Mouse (Mus musculus) thymus, postnatal 0 days (tissue): ENCODE measurements around the gene Spata3. TPM values are rescaled to one million over a fixed set of nuclear protein-coding genes. Genes with fewer than 3 reads are reported as not detected.
"Not testable (repeated sequence)": the region's sequence is repeated elsewhere in the genome, so short reads cannot be mapped to it uniquely, and the experiment has no call there.

Experiments
- DNase-seq: peaks from one replicate; pipeline ENCODE4 v3.0.0-alpha.2; 2015; ENCODE audit warnings: low spot score
- polyA plus RNA-seq: library from polyadenylated mRNA; unstranded; fragments of >200 nt; fragmentation: Nextera tagmentation; extraction: Ambion mirVana; gene quantifications from 2 replicates; pipeline ENCODE4 v1.2.1, GENCODE M21; 2015

Spata3 gene
- polyA plus RNA-seq, result not detected in 2 replicates

DNA sequence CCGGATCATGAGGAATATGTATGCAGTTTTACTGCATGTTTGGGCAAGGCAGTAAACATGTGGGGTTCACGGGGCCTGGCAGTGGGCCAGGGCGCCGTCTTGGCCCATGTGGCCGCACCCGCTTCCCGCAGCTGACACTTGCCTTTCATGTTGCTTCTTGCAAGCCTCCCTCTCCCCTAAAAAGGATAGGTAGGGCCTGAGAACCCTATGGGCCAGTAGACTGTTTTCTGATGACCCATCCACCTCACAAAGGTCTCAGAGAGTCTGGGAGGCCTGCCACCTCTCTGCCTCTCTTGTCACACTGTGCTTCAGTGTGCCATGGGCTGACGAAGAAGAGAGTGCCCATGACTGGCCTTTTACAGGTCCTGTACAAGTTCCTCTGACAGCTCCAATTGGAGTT, at the start of gene Spata3:
Spata3 (plus strand) TSS at position 301 of the 400 bp plus-strand sequence.
- DNase-seq, result no peak

DNA sequence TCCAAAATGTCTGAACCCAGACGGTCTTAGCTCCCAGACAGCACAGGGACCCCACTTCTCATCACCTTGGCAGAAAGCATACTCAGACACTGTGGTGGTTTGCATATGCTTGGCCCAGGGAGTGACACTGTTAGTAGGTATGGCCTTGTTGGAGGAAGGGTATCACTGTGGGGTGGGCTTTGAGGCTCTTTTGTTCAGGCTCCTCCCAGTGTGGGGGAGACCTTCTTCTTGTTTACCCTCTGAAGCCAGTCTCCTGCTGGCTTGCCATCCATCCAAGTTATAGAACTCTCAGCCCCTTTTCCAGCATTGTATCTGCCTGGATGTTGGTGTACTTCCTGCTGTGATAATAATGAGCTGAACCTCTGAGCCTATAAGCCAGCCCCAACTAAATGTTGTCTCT, 47.5 kb upstream of the Spata3 start:
- no peak for DNase-seq

DNA sequence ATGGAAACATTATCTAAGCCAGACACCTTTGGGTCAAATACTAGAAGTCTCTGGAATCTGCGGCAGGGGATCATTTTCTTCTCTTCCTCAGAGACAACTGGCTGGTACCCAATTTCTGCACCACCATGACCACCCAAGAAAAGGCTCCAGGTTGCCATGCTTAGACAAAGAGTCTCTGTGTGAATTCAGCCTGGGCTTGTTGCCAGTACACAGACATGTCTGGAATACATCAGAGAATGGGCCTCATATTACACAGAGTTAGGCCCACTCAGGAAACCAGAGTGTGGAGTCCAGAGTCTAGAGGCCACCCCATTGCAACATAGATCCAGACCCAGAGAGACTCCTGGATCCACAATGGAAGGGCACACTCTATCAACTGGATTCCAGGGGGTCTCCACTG, 47.1 kb upstream of the Spata3 start:
- DNase-seq, result no peak

DNA sequence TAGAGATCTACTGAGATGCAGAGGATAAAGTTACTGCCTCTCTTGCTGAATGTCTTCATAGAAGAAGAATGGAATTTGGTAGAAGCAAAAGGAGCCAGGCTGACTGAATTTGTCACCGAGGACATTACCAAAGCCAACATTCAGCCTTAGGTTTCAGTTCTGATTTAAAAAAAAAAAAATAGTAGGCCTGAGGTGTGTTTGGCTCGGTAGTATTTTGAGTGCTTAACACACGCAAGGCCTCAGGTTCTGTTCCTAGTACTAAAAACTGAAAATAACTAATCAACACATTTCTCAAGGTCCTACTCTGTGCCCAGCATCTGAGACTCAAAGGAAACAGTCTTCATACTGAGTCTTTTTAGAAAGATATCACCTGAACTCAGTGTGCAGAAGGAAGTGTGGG, 45.5 kb upstream of the Spata3 start:
- DNase-seq, result no peak

DNA sequence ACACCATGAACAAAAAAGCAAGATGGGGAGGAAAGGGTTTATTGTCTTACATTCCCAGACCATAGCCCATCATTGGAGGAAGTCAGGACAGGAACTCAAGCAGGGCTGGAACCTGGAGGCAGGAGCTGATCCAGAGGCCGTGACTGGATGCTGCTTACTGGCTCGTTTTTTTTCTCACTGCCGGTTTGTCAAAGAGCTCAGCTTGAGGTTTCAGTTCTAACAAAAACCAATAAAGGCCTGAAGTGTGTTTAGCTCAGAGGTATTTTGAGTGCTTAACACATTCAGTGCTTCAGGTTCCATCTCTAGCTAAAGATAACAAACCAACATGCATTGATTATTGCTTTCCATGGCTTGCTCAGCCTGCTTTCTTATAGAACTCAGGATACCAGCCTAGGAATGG, 44.3 kb upstream of the Spata3 start:
- no peak for DNase-seq

DNA sequence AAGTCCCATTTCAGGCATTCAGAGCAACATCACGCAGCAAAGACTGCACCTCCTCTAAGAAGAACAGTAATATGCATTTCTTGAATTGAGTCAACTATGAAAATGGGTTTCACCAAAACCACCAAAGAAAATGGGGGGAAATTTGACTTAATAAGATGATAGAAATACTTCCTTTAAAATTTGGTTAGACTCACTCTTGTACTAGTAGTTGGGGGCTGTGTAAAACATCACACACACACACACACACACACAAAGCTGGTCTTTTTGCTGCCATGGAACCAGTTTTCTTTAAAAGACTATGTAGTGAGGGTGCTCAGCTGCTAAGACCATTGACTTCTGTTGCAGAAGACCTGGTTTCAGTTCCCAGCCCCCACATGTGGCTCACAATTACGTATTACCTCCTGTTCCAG, 43.1 kb upstream of the Spata3 start:
- no peak for DNase-seq

DNA sequence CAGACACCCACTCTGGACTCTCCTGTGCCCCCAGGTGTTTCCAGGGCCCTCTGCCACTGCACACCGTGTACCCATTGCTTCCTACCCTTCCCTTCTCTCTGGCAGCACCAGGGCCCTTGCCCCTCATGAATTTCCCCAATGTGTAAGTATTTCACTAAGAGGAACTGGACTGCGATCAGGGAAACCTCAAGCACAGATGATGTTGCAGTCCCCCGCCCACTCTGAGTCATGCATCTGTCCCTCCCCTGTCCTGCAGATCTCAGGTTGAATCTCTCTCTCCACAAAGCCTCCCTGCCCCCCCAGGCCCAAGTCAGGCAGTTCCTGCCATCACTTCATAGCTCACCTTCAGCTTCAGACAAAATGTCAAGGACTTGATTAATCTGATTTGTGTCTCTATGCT, 38.9 kb upstream of the Spata3 start:
- DNase-seq, result no peak

DNA sequence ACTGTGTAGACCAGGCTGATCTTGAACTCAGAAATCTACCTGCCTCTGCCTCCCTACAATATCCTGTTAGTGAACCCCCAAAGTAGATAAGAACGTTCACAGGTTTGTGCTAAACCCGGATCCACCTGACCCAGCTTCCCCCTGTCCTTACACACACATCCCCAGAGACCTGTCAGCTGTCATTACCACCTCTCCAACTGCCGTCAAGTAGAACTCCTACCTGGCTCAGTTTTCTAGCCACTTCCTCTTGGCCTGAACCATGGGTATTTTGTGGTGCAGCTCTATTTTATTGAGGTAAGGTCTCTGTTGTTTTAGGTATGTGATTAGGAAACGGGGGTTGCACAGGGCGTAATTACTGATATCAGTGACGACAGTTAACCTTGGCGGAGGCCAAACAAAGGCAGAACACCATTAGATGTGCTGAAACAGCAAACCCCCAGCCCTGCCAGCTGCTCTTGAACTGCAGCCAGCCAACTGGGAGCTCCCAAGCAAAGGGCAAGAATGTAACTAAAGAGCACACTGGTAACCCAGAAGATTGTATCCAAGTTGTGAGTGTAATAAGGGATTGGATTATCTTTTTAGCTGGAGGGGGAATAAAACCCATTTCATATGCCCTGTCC, 34.8 kb upstream of the Spata3 start:
- DNase-seq, result no peak

DNA sequence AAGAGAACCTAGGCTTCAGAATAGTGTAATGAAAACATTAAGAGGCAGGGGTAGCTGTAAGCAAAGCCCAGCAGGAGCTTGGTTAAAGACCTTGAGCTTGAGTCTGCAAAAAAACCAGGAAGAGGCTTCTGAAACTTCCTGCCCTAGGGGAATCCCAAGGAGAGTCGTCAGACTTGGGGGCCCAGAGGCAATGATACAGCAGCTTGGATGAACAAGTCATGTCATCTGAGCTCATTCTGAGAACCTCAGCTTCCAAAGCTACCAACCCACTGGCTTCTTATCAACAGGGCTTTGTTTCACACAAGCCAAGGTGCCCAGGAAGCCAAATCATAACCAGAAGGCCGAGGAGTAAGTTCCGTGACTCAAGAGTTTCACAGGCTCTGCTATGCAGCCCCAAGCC, 30.8 kb upstream of the Spata3 start:
- DNase-seq, result no peak

DNA sequence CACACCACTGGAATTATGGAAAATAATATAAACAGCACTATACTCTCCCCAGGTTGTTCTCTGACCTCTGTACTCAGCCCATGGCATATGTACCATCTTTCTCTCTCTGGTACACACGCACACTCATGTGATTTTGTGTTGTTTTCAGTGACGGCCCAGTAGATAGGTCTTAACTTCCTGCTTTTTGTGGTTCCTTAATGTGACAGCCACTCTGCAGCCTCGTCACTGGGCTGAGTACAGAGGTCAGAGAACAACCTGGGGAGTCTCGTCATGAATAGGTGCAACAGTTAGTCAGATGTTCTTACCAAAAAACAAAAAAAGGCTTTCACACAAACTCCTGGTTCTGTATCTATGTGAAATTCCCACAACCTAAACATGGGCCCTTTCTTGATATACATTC, 28.3 kb upstream of the Spata3 start:
- no peak for DNase-seq

DNA sequence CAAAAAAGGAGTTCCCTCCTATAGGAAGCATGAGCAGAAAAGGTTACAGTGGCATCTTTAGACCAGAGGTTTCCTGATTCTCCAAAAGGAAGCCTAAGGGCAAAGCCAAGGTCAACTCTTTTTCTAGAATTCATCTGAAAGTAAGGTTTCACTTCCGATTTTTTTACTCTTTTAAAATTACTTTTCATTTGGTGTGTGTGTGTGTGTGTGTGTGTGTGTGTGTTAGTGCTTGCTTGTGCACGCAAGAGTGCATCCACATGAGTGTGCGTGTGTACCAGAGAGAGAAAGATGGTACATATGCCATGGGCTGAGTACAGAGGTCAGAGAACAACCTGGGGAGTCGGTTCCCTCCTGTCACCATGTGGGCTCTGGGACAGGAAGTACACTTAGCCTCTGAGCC, 27.7 kb upstream of the Spata3 start:
- DNase-seq, result not testable (repeated sequence)

DNA sequence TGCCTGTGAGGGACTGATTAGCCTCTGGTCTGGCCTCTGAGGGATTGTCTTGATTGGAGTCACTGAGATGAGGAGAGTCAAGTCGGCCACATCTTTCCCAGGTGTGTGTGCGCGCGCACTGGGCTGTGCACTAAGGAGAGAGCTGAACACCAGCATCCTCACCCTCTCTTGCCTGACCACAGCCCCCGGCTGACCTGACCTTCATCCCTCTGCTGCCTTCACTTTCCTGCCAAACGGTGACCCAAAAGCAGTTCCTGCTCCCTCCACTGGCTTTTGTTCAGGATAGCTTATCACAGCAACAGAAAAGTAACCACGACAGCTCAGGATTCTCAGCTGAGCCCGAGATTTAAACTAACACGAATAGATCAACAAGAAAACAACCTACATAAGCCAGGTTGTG, 24.4 kb upstream of the Spata3 start:
- no peak for DNase-seq

DNA sequence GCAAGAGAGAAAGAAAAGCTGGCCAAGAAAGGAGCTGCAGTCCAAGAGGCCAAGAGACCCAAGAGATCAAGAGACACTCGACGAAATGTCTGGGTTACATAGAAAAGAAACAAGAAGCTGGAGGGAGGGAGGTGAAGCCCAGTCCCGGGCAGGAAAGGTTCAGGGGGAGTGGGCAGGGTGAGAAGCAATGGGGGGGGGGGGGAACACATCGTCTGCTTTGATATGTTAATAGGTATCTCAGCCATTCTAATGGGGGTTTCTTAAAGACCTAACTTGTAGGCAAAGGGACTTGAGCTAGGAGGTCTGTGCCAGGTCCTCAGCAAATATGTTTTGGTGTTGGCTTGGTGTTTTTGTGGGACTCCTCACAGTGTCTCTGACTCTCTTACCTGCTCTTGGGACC, 23.1 kb upstream of the Spata3 start:
- DNase-seq, result no peak

DNA sequence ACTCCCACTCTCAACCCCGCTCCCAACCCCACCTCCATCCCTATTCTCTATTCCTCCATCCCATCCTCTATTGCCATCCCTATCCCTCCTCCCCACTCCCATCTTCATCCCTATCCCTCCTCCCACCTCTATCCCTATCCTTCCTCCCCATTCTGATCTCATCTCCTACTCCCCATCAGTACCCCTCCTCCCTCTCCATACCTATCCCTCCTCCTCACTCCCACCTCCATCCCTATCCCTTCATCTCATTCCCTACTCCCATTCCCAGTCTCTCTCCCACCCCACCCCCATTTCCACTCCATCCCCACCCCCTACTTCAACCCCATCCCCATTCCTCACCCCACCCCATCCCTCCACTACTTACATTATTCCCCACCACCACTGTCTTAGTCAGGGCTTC, 19.4 kb upstream of the Spata3 start:
- no peak for DNase-seq

DNA sequence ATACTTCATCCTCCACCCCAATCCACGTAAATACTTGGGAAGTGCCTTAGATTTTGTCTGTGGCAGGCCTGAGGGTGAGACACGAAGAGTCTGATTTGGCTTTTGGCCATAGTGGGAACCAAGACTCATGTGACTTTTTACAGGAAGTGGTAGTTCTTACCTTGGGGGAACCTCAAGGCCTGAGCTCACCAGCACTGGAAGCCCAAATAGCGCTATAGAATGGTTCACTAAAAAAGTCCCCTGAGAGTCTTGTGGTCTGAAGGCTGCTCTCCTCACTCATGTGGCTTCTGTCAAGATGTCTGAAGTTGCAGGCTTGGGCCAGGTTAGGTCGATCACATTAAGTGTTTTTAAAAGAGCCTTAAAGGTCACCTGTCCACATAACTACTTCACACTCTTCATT, 18.6 kb upstream of the Spata3 start:
- DNase-seq, result peak; percentile 17

DNA sequence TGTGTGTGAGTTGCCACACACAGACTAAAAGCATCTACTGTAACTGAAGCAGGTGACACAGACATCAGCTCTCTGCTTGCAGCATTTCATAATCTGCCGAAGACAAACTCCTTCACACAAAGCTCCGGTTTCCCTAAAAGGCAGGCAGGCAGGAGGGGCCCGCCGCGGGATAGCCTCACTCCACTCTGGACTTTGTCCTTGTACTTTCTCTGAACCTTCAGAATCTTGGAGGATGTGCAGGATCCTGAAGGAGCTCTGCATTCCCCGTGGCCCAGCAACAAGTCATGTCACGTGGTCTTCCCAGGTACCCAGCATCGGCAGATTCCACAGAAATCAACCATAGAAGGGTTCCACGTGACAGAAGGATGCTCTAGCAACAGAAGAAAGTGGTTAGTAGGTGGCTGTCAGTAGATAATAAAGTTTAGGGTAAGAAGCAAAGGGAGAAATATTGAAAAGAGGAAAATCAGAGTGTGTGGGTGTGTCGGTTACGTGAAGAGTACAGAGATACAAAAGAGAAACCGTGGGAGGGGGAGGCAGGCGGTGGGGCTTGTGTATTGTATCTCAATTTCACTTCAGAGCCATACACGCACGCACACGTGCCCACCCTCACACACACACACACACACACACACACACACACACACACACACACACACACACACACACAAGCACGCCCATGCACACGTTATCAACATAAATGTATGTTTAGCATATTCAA, 16.6 kb upstream of the Spata3 start:
- no peak for DNase-seq

DNA sequence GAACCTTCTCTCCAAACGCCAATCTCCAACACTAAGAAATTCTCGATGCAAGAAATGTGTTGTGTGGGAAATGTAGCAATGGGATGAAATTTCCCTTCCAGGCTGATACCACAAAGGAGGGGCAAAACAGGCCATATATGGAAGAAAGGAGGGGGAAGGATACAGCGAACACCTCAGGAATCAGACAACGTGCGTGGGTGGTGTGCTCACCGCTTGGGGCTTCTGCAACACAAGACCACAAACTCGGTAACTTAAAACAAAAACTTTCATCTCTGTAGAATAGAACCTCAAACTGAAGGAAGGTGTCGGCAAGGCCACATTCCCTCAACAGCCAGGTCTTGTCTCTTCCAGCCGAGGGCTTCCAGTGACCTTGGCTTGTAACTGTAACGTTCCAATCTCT, 11.1 kb upstream of the Spata3 start:
- no peak for DNase-seq

DNA sequence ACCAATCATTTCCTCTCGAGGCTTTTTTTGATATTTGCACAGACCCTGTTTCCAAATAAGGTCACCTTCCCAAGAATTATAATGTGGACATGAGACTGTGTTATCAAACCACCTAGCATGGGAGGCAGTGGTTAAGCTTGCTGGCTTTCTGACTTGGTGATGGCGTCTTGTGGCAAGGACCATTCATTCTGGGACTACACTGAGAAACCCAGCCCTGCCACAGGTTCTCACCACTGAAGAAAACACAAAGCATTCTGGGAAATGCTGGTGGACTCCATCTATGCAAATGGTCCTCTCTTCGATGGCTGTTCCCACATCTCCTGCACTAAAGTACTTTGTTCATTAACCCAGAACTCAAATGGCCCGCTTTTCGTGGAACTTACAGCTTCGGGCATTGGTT, 10.6 kb upstream of the Spata3 start:
- no peak for DNase-seq

DNA sequence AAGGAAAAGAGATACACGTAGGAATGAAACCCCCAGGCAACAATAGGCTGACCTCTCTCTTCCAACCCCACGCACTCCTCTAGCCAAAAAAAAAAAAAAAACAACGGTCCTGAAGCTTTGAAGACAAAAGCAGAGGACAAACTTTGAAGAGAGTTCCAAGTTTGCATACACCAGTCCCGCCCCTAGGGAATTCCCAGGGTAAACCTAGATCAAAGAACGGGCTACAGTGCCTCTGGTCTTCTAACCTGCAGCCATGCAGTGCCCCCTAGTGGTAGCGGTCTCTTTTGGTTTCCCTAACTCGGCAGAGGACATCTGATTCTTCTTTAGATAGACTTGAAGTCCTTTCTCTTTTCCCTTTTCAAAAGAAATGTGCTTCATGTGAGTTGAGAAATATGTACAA, 8.8 kb upstream of the Spata3 start:
- DNase-seq, result peak; percentile 82

DNA sequence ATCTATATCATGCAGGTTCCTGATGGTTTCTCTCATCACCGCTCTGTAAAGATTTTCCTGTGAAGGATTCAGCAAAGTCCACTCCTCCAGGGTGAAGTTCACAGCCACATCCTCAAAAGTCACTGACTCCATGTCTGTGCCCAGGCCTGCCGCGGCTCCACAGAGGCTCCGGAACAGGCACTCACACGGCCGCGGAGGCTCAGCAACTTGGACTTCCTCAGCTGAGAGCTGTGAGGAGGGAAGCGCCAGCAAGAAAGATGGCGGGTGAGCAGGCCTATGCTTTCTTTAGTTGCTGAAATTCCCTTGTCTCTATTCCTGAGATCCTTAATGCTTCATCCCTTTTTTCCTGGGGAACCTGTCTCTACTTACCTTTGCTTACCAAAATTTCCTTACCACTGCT, 858 bp upstream of the Spata3 start:
- not testable (repeated sequence) for DNase-seq

DNA sequence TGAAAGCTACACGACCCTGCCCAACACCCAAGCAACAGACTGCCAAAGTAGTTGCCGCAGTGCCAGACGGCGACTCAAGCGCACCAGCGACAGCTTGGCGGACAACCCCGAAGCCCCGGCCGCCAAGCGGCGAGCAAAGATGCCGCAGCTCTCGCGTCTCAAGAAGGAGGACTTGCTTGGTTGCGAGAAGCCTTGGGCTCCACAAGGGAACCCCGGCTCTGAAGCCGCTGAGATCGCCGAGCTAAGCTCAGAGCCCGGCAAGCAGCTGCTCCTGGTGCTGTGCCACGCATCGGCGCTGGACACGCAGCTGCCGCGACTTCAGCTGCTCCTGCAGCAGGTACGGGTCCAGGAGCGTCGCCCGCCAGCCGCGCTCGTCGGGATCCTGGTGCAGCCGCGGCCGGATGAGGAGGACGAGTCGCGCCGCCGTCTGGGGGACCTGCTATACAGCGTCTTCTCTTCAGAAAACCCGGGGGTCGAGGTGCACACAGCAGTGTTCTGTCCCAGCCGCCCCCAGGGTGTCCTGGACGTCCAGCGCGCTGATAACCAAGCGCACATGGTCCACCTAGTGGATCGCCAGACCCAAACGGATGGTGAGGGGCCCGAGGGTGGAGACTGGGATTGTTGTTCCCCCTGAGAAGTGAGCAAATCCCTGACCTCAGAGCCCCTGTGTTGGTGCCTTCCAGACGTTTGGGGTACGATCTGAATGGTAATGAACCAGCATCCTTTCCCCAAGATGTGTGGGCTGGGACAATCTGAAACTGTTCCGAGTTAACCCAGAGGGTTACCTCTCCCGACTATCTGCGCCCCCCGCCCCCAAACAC, 1.8 kb downstream of the Spata3 start:
- peak; percentile 68 for DNase-seq

DNA sequence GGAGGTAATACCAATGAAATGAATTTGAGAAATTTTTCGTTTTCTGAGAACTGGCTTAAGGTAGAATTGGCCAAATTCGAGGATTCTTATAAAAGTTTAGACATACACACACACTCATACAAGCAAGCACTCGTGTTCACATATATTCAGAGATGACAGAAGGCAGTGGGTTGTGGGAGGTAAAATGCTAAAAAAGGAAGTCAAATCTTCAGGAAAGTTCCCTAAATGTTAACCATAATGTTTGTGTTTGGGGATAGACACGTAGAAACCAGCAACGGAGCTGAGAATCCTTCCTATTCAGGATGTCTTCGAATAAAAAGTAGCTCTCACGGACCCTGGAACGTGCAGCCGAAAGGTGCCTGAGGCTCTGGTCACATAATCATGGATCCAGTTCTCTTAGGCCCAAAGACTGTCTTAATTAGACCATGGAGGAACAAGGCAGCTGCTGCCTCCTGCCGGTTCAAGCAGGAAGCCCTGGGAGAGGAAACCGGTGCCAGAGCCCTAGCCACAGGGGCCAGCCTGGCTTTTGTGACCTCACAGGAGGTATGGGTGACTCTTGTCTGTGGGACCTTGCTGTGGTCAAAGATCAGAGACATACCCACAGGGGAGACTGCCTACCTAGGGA, 4.9 kb downstream of the Spata3 start:
- DNase-seq, result peak; percentile 29
